Mouse (Mus musculus) ovary, postnatal 14 days (tissue): ENCODE data around the gene Steap2.
"Not testable (repeated sequence)": the region's sequence is repeated elsewhere in the genome, so short reads cannot be mapped to it uniquely, and the experiment has no call there.

Experiments used
- DNase-seq: peaks from one replicate; pipeline ENCODE4 v3.0.0; 2022; ENCODE audit warnings: low spot score

The Steap2 gene

DNA sequence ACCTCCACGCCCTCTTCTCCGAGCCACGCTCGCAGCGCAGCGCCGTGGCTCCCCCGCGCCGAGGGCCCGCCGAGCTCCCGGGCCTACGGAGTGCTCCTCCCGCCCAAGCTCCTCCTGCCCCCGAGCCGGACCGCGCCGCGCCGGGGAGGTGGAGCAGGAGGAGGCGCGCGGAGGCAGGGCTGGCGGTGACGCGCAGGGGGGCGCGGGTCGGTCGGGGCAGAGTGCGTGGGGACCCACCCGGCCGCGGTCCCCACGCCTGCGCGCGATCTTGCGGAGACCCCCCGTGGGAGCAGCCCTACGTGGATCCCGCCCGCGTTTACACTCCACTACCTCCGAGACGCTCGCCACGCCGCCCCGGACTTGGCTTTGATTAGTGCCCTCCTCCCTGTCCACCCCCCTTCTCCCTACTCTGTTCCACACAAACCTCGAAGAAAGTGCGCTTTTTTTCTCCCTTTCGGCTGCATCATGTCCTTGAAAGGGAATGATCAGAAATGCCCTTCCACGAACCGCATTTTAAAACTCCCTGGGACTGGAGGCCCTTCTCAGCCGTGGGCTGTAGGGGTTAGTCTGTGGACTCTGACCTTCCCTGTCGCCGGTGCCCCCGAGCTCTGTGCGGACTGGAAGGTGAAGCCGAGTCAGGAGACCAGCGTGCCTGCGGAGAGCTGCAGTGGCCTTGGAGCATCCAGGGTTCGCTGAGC, at the start of gene Steap2:
Steap2 (minus strand) TSS at position 623 of the 698 bp plus-strand sequence.
- DNase-seq: peak; percentile 18

DNA sequence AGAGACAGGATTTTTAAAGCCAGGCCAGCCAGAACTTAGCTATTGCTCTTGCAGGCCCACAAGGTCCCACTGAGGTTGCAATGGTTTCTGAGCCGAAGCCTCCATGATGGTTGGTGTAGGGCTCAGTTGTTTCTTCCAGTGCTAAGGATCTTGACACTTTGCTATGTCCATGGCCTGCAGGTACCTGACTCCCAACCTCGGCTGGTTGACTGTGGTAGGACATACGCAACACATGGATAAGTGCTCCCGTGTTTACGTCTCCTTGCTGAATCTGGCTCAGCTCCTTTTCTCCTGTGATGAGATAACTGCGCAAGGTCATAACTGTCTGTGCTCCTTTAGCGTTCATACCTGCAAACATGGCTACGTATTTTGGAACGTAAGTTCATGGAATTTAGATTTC, 40.1 kb upstream of the Steap2 start:
- no peak for DNase-seq

DNA sequence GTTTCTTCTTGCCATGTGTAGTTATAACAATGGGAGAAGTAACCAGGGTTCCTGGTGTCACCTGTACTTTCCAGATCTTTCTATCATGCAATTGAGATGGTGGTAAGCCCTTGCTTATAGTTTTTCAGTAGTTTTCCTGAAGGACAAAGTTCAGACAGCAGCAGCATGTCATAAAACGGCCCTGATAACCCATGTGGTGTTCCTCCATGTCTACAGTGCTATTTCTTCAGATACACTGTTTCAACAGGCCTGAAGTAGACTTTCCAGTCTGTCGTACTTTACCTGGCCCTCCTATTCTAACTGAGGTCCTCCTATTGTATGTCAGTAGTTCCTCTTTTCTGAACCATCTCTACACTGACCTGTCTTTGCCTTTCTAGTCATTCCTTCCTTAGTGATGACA, 38.5 kb upstream of the Steap2 start:
- DNase-seq: no peak

DNA sequence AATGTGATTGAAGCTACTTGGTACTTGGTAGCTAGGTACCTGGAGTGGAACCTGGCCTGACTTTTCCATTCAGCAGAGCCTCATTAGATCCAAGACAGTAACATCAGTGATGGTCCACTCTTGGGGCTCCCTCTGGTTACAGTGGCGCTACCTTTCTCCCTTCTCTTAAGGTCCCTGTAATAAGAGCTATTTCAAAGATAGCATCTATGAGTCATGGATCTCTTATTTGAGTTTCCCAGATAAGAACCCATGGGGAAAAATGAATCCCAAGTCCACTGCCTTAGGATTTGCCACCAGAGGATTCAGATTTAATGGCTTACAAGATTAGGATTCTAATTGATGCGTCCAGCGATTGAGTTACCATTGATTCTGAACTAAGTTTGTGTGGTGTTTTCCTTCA, 37.8 kb upstream of the Steap2 start:
- DNase-seq: no peak

DNA sequence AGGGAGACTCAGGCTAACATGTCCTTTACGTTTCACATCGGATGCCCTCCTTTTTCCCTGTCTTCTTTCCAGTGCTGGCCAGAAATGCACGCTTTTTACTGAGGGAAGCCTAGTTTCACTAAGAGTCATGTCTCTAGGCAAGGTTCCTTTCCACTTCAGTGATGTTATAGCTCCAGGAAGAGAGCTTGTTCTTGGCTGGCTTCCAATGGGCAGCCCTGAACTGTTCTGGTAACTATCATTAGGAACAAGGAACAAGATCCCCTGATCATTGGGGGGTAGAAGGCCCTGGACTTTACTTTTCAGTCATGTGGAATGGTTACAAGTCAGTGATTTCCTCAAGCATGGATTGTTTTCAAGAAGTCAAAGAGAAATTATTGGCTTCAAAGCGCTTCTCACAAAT, 35.5 kb upstream of the Steap2 start:
- DNase-seq: no peak

DNA sequence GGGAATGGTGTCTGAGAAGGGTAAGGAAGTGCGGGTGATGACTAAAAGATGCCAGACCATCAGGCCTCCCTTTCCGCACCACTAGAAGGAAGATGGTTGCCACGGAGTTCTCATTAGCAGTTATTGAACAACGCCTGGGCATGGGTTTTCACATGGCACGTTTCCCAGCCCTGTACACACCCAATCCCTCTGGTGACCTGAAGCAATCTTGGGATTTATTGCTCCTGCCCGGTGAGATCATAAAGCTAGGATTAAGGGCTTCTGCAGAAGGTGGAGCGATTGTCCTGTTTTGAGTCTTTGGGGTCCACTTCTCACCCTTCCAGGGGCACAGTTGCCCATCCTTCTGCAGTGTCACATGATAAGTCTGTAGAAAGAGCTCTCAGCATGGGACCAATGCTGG, 27.8 kb upstream of the Steap2 start:
- DNase-seq: no peak

DNA sequence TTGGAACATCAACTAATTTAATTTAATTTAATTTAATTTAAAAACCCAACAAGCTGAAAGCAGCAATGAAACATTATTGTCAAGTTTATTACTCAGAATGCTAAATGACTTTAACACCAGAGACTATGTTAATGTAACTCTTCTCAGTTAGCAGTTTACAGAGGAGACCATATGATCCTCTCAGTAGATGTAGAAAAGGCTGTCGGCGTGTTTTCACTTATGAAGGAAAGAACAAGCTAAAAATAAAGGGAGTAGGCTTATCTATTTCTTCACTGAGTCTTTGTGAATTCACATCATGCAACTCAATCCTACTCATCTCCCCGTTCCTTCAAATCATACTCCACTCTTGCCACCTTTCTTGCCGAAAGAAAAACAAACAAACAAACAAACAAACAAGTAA, 16.7 kb upstream of the Steap2 start:
- no peak for DNase-seq

DNA sequence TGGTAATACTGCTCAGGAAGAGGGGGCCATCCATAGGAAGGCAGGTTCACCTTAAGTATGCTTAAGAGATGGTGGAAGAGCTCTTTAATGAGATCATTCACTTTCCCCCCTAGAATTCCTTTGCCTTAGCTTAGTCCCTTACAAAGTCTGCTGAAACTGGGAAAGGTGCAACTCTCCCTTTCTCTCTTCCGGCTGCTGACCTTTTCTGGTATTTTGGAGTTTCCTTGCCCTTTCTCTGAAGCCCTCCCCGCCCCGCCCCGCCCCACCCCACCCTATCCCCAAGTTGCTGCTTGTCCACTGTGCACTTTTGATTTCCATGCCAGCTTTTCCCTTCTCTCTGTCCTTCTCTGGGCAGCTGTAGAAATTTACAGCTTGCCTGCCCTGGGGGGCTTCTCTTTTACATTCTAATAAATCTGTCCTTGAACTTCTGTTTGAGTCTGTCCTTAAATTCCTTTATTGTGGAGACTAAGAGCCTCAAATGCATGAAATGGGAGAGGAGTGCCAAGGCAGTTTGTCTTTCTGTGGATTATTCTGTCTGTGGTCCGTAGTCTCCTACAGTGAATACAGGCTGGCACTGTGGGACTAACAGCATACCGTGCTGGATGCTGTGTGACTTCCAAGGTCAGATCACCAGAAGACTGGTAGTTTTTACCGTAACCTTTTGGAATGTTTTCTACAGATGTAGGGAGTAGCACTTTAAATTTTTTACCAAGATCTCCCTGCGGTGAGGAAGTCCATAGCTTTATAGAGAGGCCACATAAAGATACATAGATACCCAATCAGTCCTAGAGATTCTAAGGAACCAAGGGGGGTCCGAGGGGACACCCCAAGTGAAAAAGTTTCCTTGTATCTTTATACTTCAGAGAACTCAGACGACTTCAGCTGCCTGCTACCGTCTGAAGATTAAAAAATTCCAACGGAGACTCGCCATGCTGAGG, 13.2 kb upstream of the Steap2 start:
- DNase-seq: no peak

DNA sequence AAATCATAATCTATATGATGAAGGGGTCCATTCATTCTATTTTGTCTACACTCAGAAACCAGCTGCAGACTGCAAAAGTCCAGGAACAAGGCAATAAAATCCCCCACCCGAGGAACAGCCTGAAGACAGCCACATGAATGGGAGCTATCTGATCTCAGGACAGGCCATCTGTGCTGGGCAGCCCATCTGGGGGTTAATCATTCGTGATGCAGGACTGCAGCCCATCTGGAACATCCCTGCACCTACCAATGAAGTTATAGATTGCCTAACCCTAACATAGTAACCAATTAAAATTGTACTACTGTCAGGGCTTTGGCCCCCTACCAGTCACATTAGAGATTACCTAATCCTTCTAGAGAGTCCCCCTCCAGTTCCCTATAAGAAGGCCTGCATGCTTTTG, 10.6 kb upstream of the Steap2 start:
- no peak for DNase-seq

DNA sequence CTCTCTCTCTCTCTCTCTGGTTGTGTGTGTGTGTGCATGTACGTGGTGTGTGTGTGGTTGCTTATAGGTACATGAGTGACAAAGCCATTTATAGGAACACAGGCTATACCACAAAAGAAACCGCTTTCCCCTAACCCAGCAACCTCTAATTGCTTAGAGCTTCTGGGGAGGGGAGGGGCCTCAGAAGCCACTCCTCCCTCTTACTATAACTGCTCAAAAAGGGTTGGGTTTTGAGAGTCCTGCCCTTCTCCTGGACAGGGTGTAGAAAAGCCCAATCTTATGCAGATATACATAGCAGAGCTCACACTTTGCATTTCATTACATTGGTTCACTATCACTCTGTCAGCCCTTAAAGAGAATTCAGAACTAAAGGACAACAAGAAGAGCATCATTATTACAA, 6.0 kb upstream of the Steap2 start:
- DNase-seq: no peak

DNA sequence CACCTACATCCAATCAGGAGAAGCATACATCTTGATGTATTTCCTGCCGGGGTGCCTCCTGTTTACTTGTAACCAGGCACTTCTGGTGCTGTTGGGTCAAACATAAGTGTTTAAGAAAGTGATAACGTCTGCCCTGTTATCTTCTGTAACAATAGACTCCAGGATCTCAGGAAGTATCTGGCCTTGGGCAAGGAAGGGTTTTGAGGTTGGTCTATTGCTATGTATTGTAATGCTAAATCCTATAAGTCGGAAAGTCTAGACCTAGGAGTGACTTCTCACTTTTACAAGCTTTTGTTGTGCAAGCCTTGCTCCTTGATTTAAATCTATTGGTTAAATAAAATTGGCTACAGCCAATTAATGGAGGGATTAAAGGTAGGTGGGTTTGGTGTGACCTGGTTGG, 4.5 kb upstream of the Steap2 start:
- no peak for DNase-seq

DNA sequence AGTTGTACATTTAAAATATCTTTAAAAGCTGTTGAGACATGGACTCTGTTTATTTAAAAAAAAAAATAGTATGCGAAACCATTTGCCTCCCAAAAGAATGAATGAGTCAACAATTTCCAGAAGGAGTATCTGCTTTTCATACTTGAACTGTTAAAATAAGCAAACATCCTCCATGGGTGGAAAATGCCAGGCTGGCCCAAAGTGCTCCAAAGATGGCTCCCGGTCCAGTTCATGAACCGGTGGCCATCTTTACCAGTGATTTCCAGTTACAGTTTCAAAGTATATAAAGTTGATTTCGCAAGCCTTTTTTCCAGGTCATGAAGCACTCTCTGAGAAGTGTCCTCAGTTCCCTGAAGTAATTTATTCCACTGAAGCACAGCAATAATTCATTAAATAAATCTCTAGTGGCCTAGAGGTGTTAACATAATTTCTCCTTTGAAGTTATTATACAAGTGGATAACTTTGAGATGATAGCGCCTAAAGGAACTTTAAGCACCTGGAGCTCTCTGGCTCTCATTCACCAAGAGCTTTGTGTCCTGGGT, 1.1 kb upstream of the Steap2 start:
- DNase-seq: no peak

DNA sequence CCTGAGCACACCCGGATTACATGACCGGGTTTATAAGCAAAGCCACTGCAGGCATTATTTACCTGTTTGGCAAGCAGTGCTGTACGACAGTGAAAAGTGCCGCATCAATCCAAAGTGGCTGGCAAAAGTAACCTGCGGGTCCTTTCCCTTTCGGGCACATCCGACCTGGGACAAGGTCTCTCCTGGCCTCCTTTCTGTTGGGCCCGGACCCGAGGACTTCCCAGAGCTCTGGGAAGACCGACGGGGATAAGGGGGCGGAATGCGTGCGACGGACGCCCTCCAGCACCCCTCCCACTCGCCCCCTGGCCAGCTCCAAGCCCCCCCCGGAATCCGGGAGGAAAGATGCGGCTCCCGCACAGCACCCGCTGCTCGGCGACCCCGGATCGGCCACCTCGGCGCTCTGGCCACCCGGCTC, 830 bp downstream of the Steap2 start:
- DNase-seq: peak; percentile 27

DNA sequence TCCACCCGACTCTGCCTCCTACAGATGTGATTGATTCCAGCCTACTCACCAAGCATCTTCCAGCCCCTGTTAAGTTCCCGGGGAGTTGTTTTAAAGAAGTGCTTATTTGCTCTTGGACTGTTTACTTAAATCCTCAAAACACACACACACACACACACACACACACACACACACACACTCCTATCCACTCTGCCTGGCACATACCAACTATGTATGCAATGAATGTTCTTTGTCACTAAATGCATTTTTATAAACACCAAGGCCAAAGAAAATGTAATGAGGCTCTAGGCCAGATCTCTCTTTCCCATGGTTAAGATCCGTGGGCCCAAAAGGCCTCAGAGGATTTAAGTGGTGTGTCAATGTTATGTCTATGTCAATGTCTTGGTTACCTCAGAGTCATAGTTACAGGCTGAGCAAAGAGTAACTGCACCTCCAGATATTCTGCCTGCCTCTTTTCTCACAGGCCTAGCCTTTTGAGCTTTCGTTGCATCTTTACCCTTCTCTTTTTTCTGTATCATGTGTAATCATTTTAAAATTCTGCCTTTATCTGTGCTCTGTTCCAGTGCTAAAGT, 2.1 kb downstream of the Steap2 start:
- DNase-seq: no peak

DNA sequence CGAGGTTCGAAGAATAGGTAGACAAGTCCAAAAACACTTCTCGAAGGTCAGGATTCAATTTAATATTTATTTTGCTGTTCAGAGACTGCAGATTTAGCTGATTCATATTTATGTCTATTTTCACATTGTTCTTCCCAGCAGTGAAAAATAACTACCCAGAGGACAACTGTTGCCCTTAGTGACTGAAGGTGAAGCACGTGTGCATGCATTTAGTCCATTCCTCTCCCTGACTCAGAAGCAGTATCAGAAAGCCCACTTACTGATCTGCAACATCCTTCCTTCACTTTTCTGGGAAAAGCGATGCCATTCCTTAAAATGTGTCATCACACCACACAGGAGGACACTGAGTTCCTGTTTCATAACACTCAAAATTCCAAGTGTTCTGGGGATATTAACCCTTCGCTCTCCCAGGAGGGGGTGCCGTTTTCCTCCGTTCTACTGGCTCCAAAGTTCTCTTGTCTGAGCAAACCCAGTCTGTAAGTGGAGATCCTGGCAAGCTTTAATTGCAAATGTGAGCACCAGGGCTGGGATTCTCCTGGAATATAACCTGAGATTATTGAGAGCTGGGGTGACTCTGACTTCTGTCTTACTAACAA, 5.3 kb downstream of the Steap2 start:
- no peak for DNase-seq

DNA sequence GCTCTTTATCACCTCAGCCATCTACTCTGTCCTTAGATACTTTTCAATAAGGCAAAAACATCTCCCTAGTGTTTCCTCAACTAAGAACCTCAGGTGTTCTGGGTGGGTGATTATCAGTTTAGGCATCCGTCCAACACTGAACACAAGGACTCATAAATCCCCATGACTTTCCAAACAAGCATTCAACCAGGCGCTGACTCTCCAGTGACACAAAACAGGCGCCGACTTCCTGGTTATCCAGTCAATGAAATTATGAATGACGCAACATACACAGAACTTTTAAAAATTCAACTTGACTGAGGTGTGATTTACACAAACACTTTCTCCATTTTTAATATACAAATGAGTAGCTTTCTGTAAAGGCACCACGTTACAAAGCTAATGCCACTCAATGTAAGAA, 6.2 kb downstream of the Steap2 start:
- DNase-seq: no peak

DNA sequence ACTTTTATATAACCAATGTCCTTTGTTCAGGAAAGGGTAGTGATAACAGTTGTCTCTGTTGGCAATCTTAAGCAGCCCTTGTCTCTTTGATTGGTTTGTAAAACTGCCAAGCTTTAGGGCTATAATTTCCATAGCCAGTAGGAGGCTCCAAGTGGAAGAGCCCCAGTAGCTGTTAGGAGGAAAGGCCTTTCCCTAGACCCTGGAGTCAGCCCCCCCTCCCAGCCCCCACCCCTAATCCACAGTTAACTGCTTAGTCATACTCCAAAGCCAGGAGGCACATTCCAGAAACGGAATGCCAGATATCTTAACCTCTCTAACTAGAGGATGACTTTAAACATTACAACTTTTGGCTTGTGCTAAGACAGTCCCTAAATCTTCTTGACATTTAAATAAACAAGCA, 7.4 kb downstream of the Steap2 start:
- DNase-seq: no peak

DNA sequence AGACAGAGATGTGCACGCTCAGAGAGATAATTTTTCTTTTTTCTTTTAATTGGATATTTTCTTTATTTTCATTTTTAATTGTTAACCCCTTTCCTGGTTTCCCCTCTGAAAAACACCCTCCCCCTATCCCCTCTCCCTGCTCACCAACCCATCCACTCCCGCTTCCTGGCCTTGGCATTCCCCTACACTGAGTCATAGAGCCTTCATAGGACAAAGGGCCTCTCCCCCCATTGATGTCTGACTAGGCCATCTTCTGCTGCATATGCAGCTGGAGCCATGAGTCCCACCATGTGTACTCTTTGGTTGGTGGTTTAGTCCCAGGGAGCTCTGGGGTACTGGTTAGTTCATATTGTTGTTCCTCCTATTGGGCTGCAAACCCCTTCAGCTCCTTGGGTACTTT, 9.4 kb downstream of the Steap2 start:
- not testable (repeated sequence) for DNase-seq

DNA sequence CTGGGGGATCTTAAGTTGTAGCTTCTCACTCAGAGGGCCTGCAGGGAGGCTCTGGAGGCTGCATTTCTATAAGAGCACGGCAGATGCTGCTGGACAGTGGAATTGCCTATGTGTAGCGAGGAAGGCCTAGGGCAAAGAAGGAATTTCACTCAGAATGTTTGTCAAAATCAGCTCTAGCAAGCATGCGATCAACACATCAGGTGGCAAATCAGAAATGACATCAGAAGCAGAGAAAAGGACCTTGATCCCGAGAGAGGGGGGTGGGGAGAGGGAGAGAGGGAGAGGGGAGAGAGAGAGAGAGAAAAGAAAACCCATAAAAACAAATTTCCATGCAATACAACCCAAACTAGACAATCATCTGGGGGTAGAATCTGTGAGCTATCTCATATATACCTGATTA, 11.1 kb downstream of the Steap2 start:
- DNase-seq: no peak

DNA sequence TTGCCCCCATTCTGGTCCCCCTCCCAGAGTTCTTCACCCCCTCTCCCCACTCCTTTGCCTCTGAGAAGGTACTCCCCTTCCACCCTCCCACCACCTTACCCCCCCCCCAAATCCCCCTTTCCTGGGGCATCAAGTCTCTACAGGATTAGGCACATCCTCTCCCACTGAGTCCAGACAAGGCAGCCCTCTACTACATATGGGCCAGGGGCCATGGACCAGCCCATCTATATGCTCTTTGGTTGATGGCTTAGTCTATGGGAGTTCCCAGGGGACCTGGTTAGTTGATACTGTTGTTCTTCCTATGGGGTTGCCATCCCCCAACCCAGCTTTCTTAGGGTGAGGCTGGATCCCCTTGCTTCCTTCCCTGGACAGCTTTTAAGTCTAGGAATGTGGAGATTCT, 14.9 kb downstream of the Steap2 start:
- DNase-seq: no peak

DNA sequence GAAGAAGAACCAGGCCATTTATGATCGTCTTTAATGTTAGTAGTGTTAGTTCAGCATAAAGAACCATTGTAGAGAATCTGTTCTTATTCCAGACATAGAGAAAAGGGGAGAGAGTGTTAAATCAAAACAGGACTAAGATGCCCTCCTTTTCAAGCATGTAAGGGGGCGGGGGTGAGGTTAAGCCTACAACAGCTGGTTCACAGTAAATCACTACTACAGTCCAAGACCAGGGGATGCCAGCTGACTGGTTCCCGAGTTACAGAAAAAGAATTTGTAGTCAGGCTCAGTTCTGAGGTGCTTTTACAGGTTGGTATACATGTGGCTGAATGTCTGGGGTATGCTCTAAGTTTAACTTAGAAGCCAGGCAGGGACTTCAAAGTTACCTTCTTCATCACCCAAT, 18.3 kb downstream of the Steap2 start:
- no peak for DNase-seq

DNA sequence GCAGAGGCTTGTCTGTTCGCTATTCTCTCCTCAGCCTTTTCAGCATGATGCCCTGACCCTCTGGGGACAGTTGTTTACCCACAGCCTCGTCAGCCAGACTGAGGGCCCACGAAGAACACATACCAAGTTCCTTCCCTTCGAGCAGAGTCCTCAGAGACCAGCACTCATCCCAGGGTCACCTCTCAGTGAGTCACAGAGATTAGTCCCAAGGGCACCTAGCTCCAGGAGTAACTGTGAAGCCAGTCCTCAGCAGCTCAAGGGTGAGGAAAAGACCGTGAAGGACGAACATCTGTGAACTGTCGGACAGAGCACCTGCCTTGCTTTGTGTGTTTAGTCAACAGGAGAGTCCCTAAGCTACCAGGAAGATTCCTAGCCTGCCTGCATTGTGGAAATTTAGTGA, 25.5 kb downstream of the Steap2 start:
- no peak for DNase-seq
